Mouse (Mus musculus) midbrain, embryonic 14.5 days (tissue): ENCODE results near the gene Tut7. TPM values are rescaled to one million over a fixed set of nuclear protein-coding genes. Genes with fewer than 3 reads are reported as not detected.

Source experiments
- ATAC-seq: fragments of 200-750 bp; cut with Nextera tagmentation; 2 replicates; pipeline ENCODE4 v1.8.0; 2017; ENCODE audit warnings: moderate number of reproducible peaks, moderate library complexity; ENCODE audit not compliant: low FRiP score, low TSS enrichment
- DNase-seq: peaks from one replicate; pipeline ENCODE4 v3.0.0-alpha.2; 2015
- H3K27ac ChIP-seq: fragments of 300-500 bp; sonication (generic); replicated peaks from 2 replicates; pipeline ENCODE4 v1.5.1; 2014; ENCODE audit warnings: mild to moderate bottlenecking, low read depth, low read length, moderate library complexity
- H3K27me3 ChIP-seq: fragments of 300-500 bp; sonication (generic); 2 replicates; pipeline ENCODE4 v1.6.1; 2014; ENCODE audit warnings: low read length, control low read depth, mixed read lengths; ENCODE audit not compliant: control insufficient read depth, insufficient read depth
- H3K36me3 ChIP-seq: fragments of 300-500 bp; sonication (generic); 2 replicates; pipeline ENCODE4 v1.6.1; 2014; ENCODE audit warnings: low read length, control low read depth; ENCODE audit not compliant: control insufficient read depth, insufficient read depth
- H3K4me1 ChIP-seq: fragments of 300-500 bp; sonication (generic); 2 replicates; pipeline ENCODE4 v1.6.1; 2014; ENCODE audit warnings: mild to moderate bottlenecking, antibody characterized with exemption, low read length, control low read depth; ENCODE audit not compliant: control insufficient read depth, insufficient read depth
- H3K4me2 ChIP-seq: fragments of 300-500 bp; sonication (generic); 2 replicates; pipeline ENCODE4 v1.6.1; 2014; ENCODE audit warnings: mild to moderate bottlenecking, low read length, moderate library complexity
- H3K4me3 ChIP-seq: fragments of 300-500 bp; sonication (generic); replicated peaks from 2 replicates; pipeline ENCODE4 v1.5.1; 2014; ENCODE audit warnings: low read depth, low read length
- H3K9ac ChIP-seq: fragments of 300-500 bp; sonication (generic); replicated peaks from 2 replicates; pipeline ENCODE4 v1.6.1; 2014; ENCODE audit warnings: mild to moderate bottlenecking, low read length, moderate library complexity
- H3K9me3 ChIP-seq: fragments of 300-500 bp; sonication (generic); 2 replicates; pipeline ENCODE4 v1.6.1; 2016; ENCODE audit warnings: low read length, control low read depth, mixed read lengths; ENCODE audit not compliant: control insufficient read depth
- WGBS: fragments of 180-500 bp; shearing (Covaris S2); extraction: QIAGEN DNeasy Blood & Tissue Kit; methylation state at CpG from one replicate; pipeline ENCODE4 v1.1.7; 2014; 5-methylcytosine and 5-hydroxymethylcytosine counted together
- polyA plus RNA-seq: library from polyadenylated mRNA; unstranded; fragments of >200 nt; fragmentation: Nextera tagmentation; extraction: Ambion mirVana; gene quantifications from 2 replicates; pipeline ENCODE4 v1.2.1, GENCODE M21; 2014

Tut7 gene
- polyA plus RNA-seq, 1 experiment from 2014 or later = 50.4 TPM

DNA sequence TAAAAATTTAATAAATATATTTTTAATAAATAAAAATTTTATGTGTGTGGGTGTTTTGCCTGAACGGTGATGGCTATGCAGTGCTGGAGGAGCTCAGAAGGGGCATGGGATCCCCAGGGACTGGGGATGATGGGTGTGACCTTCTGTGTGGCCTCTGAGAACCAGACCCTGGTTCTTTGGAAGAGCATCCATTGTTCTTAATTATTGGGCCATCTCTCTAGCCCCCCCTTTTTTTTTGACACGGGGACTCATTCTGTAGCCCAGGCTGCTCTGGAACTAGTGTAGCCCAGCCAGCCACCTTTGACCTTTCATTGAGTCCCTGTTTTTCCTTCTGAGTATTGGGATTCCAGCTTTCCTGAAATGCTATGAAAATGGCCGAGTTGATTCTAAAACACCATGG is 13.9 kb upstream of the Tut7 start:
- no peak for DNase-seq

DNA sequence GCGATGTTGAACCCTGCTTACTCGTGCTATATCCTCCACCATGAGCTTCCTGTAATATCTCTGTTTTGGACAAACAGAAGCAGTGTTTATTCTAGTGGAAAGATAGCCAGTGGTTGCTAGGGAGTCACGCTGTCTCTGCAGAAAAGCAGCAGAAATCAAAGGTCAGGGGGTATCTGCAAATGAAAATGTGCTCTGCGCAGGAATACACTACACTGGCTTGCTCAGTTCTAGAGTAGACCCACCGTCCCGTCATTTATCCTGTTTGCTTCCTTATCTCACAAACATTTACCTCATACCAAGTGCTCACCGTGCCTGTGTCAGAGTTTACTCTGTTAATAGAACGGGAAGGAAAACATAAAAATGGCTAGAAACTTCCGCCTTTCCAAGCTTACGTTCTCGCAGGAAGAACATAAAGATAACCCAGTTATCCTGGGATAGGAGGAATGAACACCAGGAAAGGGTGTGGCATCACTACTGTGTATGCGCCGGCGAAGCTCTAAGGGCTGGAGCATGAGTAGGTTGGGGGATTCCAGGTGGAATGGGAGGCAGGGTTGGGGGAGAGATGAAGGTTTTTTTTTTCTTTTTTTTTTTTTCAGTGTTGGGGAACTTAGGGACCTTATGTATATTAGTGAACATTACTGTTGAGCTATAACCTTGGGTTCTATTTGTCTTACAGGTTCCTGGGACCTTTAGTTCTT is 13.3 kb upstream of the Tut7 start:
- Histone ChIP-seq H3K4me1 (no peaks in the 10 kb centered on the region), H3K9me3 (no peaks in the 10 kb centered on the region), H3K36me3 (no peaks in the 10 kb centered on the region), H3K4me3 (no peak overlapping the region), H3K27ac (no peak overlapping the region), H3K4me2 (no peak overlapping the region), H3K27me3 (no peaks in the 10 kb centered on the region), H3K9ac (no peak overlapping the region)
- ATAC-seq (no peak), DNase-seq (no peak)
- WGBS = 82% methylated on average over 14 of the region's 14 CpGs

More for the DNA sequence above, 13.9 kb upstream of the Tut7 start:
- no peaks in the 10 kb centered on the region for H3K4me1 ChIP-seq
- no peak overlapping the region for H3K4me3 ChIP-seq
- no peaks in the 10 kb centered on the region for H3K9me3 ChIP-seq
- no peaks in the 10 kb centered on the region for H3K27me3 ChIP-seq
- no peak overlapping the region for H3K4me2 ChIP-seq
- ATAC-seq = no peak
- no peaks in the 10 kb centered on the region for H3K36me3 ChIP-seq
- H3K27ac ChIP-seq = no peak overlapping the region
- no peak overlapping the region for H3K9ac ChIP-seq
- WGBS = 42% methylated on average over 3 of the region's 3 CpGs

DNA sequence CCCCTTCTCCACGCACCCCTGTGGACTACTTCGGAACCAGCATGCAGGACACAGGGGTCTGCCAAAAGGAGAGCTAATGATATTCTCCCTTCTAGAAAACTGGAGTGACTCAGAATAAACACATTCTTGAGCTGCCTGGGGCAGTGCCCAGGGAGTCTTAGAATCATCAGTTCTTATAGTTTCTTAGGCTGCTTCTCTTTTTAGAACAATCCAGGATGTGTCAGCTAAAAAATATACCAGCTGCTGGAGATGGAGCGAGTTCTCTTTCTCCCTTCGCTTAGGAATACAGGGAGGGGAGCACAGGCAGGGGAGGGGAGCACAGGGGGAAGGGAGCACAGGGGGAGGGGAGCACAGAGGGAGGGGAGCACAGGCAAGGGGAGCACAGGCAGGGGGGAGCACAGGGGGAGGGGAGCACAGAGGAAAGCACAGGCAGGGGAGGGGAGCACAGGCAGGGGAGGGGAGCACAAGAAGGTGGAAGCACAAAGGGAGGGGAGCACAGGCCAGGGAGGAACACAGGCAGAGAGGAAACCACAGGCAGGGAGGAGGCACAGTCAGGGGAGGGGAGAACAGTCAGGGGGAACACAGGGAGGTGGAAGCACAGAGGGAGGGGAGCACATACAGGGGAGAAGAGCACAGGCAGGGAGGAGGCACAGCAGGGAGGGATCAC is 12.0 kb upstream of the Tut7 start:
- no peaks in the 10 kb centered on the region for H3K4me1 ChIP-seq
- no peaks in the 10 kb centered on the region for H3K27me3 ChIP-seq
- peak overlapping the region; percentile 27; the same call in 1 of the 2 replicates for H3K27ac ChIP-seq
- H3K4me2 ChIP-seq = no peak overlapping the region
- DNase-seq (peak; percentile 18), ATAC-seq (peak; percentile 17; the same call in 1 of the 2 replicates)
- H3K4me3 ChIP-seq = no peak overlapping the region
- no peaks in the 10 kb centered on the region for H3K36me3 ChIP-seq
- H3K9ac ChIP-seq = no peak overlapping the region
- H3K9me3 ChIP-seq = no peaks in the 10 kb centered on the region
- WGBS = 67% methylated on average over 4 of the region's 4 CpGs

DNA sequence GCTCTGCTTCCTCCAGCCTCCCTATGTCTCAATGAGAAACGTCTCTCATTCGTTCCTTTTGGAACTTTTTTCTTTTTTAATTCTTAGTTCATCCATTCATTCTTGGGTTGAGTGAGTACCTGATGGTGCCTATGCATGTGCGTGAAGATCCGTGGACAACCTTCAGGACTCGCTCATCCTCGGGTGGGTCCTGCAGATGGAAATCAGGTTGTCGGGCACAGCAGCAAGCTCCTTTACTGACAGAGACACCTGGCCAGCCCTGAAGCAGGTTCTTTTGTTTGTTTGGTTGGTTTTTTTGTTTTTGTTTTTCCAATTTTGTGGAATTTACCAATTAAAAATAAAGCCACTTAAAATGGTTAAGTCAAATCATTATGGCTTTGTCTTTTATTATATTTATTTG is 9.9 kb upstream of the Tut7 start:
- Histone ChIP-seq H3K9me3 (no peaks in the 10 kb centered on the region), H3K9ac (no peak overlapping the region), H3K4me3 (no peak overlapping the region), H3K27ac (no peak overlapping the region), H3K27me3 (no peaks in the 10 kb centered on the region), H3K36me3 (no peaks in the 10 kb centered on the region), H3K4me2 (no peak overlapping the region), H3K4me1 (no peaks in the 10 kb centered on the region)
- 87% methylated on average over 7 of the region's 7 CpGs for WGBS
- no peak for DNase-seq
- no peak for ATAC-seq

DNA sequence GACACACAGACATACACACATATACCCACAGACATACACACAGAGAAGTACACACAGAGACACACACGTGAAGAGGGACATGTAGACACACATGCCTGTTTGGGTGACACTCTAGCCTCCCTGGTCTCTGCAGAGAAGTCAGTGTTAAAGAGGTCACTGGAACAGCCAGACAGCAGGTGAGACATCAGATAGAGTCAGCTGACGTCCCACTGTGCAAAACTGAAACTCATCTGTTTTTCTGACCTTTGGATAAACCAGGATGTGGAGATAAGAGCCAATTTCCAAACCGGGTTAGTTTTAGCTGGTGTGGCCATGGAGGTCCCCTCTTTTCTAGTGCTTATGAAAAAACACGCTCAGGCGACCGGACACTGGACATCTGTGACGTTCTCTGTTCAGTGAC is 9.5 kb upstream of the Tut7 start:
- Histone ChIP-seq H3K9ac (no peak overlapping the region), H3K27me3 (no peaks in the 10 kb centered on the region), H3K4me1 (no peaks in the 10 kb centered on the region), H3K27ac (no peak overlapping the region), H3K4me3 (no peak overlapping the region), H3K9me3 (no peaks in the 10 kb centered on the region), H3K36me3 (no peaks in the 10 kb centered on the region), H3K4me2 (no peak overlapping the region)
- ATAC-seq (no peak), DNase-seq (no peak)
- WGBS = 87% methylated on average over 7 of the region's 7 CpGs

DNA sequence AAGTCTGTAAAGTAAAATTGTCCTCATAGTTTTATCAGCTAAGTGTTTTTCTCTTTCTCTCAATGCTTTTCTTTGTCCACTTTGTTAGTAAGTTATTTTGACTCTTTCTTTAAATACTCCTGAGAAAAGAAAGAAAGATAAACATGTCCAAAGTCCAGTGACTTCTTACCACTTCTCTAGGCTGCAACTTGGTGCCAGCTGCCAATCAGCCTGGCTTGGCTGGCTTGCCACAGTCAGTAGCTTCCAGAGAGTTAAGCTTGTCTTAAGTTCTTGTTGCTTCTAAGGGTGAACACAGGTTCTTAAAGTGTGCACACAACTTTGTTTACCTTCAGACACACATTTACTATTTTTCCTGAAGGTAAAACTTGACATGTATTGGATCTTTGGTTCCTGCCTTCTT is 3.0 kb upstream of the Tut7 start:
- no peak overlapping the region for H3K9ac ChIP-seq

DNA sequence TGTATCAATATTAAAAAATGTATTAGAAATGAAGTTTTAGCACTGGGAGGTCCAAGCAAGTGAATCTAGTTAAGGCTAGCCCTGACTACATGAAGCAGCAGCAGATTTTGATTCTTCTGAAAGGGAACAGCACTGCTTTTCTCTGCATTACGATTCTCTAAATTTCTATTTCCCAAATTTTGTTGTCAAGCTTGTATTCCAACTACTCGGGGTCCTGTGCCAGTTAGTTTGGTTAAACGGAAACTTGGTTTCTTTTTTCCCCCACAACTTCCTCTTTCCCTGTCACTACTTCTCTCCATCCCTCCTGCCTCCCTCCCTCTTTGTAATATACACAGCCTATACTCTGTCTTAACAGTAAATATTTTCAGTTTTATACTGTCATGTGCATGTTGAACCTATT is 2.1 kb downstream of the Tut7 start:
- Histone ChIP-seq H3K4me1 (peaks cover 33% of the 10 kb centered on the region), H3K27ac (no peak overlapping the region), H3K4me2 (peak overlapping the region; percentile 79), H3K4me3 (no peak overlapping the region), H3K9ac (no peak overlapping the region; the same call in 1 of the 2 replicates), H3K27me3 (no peaks in the 10 kb centered on the region), H3K36me3 (peaks cover 30% of the 10 kb centered on the region), H3K9me3 (no peaks in the 10 kb centered on the region)
- no peak for DNase-seq
- WGBS = 86% methylated on average over 3 of the region's 3 CpGs
- no peak for ATAC-seq

More for the DNA sequence above, 3.0 kb upstream of the Tut7 start:
- Histone ChIP-seq H3K27ac (no peak overlapping the region), H3K36me3 (0 out of 2 replicates have a peak, but pooled peaks cover 6% of the 10 kb centered on the region), H3K4me3 (no peak overlapping the region), H3K4me2 (no peak overlapping the region), H3K4me1 (peaks cover 11% of the 10 kb centered on the region; the same call in 1 of the 2 replicates), H3K9me3 (no peaks in the 10 kb centered on the region), H3K27me3 (no peaks in the 10 kb centered on the region)
- no peak for DNase-seq
- no peak for ATAC-seq

DNA sequence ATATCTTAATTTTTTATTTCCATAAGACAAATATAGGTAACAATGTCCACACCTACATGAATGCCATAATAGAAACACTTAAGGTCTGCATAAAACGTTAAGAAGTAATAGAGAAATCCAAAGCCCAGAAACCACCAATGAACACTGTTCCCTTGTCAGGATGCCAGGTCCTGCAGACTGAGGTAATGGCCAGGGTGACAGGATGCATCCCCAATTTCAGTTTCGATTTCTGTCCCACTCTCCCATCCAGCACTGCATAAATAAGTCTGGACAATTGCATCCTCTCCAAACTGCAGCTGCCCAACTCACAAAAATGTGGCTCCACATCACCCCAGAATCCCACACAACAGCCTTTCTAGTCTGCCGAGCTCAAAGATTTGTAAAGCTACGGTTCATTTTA is 2.8 kb downstream of the Tut7 start:
- Histone ChIP-seq H3K9me3 (no peaks in the 10 kb centered on the region), H3K4me1 (peaks cover 33% of the 10 kb centered on the region), H3K27me3 (no peaks in the 10 kb centered on the region), H3K4me2 (peak overlapping the region; percentile 79), H3K4me3 (no peak overlapping the region), H3K36me3 (peaks cover 38% of the 10 kb centered on the region), H3K27ac (no peak overlapping the region), H3K9ac (peak overlapping the region; percentile 37; the same call in 1 of the 2 replicates)
- ATAC-seq (no peak), DNase-seq (no peak)
- WGBS = 84% methylated on average over 4 of the region's 4 CpGs

DNA sequence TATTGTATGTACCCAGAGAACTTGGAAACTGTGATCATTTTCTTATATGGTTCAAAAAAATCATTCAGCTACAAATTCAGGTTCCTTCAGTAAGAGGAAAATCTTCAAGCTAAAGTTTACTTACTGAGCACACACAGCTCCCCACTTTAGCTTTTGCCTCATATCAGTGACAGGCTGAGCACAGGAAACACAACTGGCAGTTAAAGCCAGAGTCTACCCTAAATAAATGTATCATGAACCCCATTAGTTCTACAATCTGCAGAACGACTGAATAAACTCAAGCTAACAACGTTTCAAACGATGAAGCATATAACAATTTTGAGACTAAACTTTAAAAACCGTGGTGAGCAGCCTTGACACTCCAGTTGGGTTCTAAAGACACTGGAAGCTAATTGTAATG is 5.6 kb downstream of the Tut7 start:
- H3K36me3 ChIP-seq = peaks cover 62% of the 10 kb centered on the region
- no peak for DNase-seq
- no peak overlapping the region for H3K27ac ChIP-seq
- H3K4me1 ChIP-seq = peaks cover 33% of the 10 kb centered on the region
- WGBS = 90% methylated on average over 4 of the region's 4 CpGs
- no peak for ATAC-seq
- H3K9me3 ChIP-seq = no peaks in the 10 kb centered on the region
- H3K4me3 ChIP-seq = no peak overlapping the region
- H3K9ac ChIP-seq = no peak overlapping the region
- no peaks in the 10 kb centered on the region for H3K27me3 ChIP-seq
- H3K4me2 ChIP-seq = no peak overlapping the region
